Mouse (Mus musculus) left cerebral cortex, adult 8-10 months (tissue): Measurements from ENCODE around the gene Ankfy1. TPM values are rescaled to one million over a fixed set of nuclear protein-coding genes. Genes with fewer than 3 reads are reported as not detected.
A peak's percentile ranks its signal among the peaks of the same experiment; 100 is the strongest.
"Not testable (repeated sequence)": the region's sequence is repeated elsewhere in the genome, so short reads cannot be mapped to it uniquely, and the experiment has no call there.

ENCODE experiments used
- DNase-seq, 2 experiments: peaks; one replicate each; pipeline ENCODE4 v3.0.0; 2022; ENCODE audit warnings: low spot score in 2 of 2
- total RNA-seq, 4 experiments: library from RNA; stranded (reverse); gene quantifications; 2 replicates each; pipeline ENCODE4 v1.2.4; 2022

The Ankfy1 gene
- total RNA-seq, 4 experiments from 2014 or later = 32.6 to 35.6 (median 35.1) TPM

DNA sequence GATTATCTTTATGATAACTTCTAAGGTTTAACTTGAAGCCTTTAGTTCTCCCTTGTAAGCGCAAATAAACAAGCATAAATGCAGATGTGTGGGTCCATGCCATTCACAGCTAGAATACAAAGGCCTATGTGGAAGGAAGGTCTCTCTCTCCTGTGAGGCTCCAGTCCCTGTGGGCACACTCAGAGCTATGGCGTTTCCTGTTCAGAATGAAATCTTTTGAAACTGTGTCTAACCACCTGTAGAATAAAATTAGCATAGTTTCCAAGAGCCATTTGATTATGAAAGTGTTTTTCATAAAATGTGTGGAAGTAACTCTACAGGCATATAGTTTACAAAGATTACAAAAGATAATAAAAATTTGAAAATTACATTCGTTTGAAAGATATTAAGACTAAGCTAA lies 28.4 kb downstream of the Ankfy1 start:
- no peak for DNase-seq

DNA sequence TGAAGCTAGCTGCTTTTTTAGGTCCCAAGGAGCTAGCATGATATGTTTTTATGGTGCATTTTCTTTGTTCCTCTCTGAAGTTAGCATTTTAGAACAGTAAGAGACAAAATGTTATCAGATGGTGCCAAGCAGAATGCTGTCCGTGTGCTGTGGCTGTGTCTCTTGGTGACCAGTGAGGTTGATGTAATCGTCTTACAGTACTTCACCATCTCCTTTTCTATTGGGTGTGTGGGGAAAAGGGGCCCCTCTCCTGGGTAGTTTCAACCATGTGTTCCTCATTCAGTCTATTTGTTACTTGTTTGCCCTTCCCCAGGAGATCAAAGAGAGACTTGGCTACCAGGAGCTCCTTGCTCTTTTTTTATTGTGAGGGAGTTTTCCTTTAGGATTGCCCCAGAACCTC lies 33.4 kb downstream of the Ankfy1 start:
- no peak for DNase-seq

DNA sequence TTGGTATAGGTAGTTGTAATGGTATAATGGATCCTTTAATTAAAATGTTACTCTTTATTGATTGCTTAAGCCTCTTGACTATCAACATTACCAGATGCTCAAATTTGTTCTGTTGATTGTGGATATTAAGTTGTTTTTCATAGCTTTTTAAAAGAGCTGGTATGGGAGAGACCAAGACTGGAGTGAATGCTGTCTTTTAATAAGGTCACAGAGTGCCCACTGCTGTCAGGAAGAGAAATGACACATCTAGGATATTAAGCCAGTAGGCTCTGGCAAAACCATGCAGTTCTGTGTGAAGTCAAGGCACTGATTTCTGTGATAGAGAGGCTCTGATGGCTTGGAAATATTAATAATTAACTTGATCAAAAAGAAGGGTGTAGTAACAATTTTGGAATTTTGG lies 34.1 kb downstream of the Ankfy1 start:
- no peak for DNase-seq

DNA sequence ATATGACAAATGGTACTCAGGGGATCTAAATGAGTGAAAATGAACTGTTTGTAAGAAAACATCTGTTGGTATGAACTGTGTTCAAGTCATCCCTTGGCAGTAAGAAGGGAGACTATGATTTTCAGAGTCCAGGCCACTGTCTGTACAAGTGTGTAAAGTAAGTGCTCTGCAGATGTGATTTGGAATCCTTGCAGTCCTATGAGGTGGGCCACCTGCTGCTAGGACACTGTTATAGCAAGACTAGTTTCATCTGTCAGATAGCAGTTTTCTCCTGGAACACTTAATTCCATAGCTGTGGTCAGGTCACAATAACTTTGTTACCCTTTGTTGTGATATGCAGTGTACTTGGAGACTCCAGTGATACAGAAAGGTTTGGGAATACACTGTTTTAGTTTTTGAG lies 36.2 kb downstream of the Ankfy1 start:
- DNase-seq = no peak

DNA sequence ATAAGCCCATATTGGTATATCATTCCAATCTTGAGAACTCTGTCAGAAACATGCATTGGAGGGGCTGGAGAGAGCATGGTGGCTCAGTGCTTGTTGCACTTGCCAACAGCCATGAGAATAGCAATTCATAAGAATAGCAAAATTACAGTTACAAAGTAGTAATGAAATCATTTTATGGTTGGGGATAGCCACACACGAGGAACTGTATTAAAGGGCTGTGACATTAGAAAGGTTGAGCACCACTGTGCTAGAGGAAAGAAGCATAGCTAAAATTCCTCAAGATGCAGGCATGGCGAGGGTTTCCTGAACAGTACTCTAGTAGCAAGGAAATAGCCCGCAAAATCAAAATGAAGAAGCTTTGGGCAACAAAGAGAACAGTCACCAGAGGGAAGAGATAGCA lies 43.9 kb downstream of the Ankfy1 start:
- no peak for DNase-seq

DNA sequence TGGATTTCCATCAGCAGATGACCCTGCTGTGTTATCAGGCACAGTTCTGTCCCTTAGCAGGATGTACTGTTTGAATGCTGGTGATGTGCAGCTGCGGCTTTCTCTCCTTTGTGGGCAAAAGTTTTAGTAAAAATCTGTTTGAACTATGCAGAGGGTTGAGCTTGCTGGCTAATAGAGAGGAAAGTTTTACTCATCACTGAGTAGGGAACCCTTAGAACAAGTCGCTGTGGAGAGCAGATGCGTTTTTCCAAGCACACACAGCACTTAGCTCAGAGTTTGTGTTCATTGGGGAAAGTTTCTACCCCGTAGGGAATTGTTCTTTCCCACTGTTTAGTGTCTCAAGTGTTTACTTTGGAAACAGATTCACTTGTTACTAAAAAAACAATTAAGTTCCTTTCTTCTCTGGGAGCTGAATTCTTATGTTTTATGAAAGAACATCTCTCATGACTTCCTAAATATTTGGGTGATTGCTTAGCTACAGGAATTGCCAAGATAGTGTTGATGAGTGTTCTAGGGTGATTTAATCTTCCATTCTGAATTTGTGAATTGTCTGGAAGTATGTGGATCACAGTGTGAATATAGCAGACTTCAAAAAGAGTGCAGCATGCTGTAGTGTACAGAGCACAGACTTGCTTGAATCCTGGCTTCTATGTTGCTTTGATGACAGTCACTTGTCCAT lies 45.2 kb downstream of the Ankfy1 start:
- no peak for DNase-seq

DNA sequence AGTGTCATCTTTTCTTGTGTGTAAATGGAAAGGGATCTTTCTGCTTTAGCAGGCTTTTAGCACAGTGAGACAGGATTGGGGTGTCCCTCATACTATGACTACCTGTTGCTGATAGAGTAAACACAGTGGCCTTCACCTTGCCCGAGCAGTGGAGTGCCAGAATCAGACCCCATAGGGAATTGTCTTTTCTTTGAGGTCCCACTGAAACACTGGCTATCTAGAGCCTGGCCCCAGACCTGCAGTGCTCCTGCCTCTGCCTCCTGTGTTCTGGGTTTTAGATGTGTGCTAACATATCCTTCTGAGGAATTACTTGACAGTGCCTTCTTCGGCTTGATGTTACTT lies 45.7 kb downstream of the Ankfy1 start:
- no peak for DNase-seq

- no peak for DNase-seq
These were observed 46.5 kb downstream of the Ankfy1 start for GRCm38 (mm10) chr11:72736320-72736719.

DNA sequence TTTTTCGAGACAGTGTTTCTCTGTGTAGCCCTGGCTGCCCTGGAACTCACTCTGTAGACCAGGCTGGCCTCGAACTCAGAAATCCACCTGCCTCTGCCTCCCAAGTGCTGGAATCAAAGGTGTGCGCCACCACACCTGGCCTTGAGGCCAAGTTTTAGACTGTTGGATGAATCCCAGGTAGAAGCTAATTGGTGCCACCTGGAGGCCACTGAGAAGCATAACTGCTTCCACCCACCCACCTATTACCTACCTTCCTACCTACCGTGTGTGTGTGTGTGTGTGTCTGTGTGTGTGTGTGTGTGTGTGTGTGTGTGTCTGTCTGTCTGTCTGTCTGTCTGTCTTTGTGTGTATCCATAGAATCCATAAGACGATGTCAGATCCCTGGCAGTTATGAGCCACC lies 47.7 kb downstream of the Ankfy1 start:
- not testable (repeated sequence) for DNase-seq

GRCm38 (mm10) chr11:72739048-72739447 lies 49.2 kb downstream of the Ankfy1 start:
- no peak for DNase-seq

DNA sequence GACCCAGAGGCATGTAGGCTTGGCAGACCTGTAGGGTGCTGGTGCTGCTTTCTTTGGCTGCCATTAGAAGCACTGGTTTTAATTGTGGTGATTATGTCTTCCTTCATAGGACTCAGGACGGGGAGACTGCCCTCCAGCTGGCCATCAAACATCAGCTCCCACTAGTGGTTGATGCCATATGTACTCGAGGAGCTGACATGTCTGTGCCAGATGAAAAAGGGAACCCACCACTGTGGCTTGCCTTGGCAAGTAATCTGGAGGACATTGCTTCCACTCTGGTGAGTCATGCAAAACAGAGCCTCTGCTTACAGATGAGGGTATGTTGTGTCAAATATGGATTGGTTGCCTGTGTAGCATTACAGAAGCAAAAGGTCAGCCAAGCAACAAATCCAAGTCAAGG lies 62.1 kb downstream of the Ankfy1 start:
- no peak for DNase-seq

GRCm38 (mm10) chr11:72758316-72758715 lies 68.5 kb downstream of the Ankfy1 start:
- DNase-seq = no peak

- no peak for DNase-seq
These were observed 69.8 kb downstream of the Ankfy1 start for GRCm38 (mm10) chr11:72759581-72759980.

- no peak for DNase-seq
These were observed 71.0 kb downstream of the Ankfy1 start for GRCm38 (mm10) chr11:72760781-72761180.

GRCm38 (mm10) chr11:72764270-72764669 lies 74.5 kb downstream of the Ankfy1 start:
- peak in 1 of 2 experiments; percentile 43 for DNase-seq

GRCm38 (mm10) chr11:72767716-72768115 lies 77.9 kb downstream of the Ankfy1 start:
- DNase-seq = no peak

DNA sequence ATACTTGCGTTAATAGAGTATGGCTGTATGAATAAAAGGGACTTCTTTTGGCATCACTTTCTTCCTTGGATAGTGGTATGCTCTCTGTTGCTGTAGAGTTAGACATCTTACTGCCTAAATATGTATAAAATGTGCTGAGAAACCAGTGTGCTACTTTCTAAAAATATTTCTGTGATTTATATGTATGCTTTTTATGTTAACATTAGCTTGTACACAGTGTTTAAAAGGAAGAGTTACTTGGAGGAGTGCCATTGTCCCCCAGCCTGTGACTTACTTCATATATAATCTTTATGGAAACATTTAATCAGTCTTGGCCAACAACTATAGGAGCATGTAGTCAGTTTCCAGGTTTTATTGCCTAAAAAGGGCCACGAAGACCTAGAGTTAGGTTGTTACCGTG lies 79.3 kb downstream of the Ankfy1 start:
- DNase-seq = no peak

GRCm38 (mm10) chr11:72770324-72770723 lies 80.5 kb downstream of the Ankfy1 start:
- no peak for DNase-seq

DNA sequence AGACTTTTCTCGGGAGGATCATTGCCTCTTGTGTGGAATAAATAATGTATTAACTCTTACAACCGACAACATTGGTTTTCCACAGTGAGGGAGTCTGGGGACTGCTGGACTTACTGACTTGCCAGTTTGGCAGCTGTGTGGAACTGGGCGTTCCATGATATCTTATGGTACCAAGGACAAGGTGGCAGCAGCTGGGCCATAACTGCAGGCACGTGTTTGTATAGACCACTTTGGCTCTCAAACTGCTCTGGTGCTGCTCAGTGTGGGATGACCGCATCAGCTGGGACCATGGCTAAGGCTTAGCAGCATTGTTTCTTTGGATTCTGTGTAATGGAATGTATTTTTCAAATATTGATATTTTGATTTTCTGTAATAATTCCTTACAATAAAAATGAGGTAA lies 81.0 kb downstream of the Ankfy1 start:
- DNase-seq = no peak

DNA sequence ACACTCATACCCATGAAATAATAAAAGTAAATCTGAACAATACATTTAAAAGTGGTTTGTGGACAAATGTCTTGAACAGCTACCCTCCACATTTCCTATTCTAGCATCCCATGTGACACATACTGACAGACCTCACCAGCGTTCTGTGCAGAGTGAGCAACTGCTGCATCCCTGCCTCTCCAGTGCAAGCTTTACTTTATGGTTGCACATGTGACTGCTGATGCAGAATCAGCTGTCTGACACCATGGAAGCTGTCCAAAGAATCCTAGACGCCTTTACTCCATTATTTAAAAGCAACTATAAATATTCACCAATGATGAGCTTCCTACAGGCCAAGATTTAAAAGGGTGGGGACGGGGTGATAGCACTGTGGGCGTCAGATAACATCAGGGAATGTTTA lies 81.7 kb downstream of the Ankfy1 start:
- no peak for DNase-seq

DNA sequence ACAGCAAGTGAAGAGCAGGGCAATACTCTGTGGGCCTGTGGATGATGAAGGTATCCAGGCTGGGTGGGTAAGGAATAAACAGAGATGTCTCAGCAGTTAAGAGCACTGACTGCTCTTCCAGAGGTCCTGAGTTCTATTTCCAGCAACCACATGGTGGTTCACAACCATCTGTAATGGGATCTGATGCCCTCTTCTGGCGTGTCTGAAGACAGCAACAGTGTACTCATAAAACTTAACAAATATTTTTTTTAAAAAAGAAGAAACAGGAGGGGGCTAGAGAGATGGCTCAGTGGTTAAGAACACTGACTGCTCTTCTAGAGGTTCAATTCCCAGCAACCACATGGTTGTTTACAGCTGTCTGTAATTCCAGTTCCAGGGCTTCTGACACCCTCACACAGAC lies 82.8 kb downstream of the Ankfy1 start:
- DNase-seq = not testable (repeated sequence)

DNA sequence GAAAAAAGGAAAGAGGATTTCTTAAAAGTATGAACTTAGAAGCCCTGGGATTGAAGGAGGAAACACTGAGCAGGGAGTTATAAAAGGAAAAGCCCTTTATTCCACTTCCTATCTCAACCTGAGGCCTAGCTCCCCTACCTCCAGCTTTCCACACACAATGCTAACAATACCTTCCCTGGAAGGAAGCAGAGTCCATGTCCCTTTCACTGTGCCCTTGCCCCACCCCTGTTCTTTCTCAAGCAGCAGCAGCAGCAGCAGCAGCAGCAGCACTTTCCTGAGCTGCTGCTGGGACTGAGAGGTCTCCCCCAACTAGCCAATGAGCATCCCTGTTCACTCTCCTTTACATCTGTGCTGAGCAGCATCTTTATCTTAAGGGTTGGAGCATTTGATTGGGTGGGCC lies 89.2 kb downstream of the Ankfy1 start:
- DNase-seq = no peak

- DNase-seq = no peak
These were observed 92.3 kb downstream of the Ankfy1 start for GRCm38 (mm10) chr11:72782103-72782502.

DNA sequence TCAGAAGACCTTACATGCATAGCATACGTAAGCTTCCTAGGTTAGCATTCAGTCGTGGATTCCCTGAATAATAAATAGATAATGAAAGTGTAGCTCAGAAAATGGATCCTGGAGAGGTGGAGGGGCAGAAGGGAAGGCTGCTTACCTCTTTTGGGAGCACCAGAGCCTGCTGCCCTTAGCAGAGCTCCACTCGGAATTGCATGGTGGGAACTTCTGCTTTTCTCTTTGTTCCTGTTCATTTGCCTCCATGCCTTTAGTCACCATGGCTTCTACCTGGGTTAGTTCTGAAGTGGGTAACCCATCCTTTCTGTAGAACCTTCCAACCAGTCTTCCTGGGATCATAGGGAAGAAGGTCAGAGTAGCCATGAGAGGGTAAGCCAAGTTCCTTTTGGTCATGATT lies 92.7 kb downstream of the Ankfy1 start:
- DNase-seq = no peak
